Comparison of ENCODE assay signal across 14 mouse cellular contexts in genomic region chr14:57316662-57317600, GRCm38 (mm10).
DNase-seq lines count a peak whose midpoint lies in the region; ATAC-seq lines count a peak whose summit lies in the region.
"Had no signal": no experiment of that assay in that cellular context is flagged by ENCODE, and none has a peak within 500 bp of the region (broad histone marks: within the 10 kb centered on the region; RNA-seq: fewer than 3 reads in every experiment).

No protein-coding gene starts in this region.

- no peaks in the 10 kb centered on the region for H3K36me3 ChIP-seq in forebrain, embryonic 10.5 days (replicated peaks)
- H3K36me3 ChIP-seq in forebrain, embryonic 16.5 days (ENCODE audit: control insufficient read depth, insufficient read depth) = no peaks in the 10 kb centered on the region
- H3K36me3 ChIP-seq in forebrain, embryonic 13.5 days (ENCODE audit: poor library complexity, severe bottlenecking) = no peaks in the 10 kb centered on the region
- H3K36me3 ChIP-seq: hindbrain, embryonic 12.5 days; liver, embryonic 15.5 days had no signal

- peaks cover 24% of the 10 kb centered on the region for H3K4me1 ChIP-seq in forebrain, embryonic 10.5 days
- no peaks in the 10 kb centered on the region for H3K4me1 ChIP-seq in forebrain, embryonic 16.5 days (replicated peaks; ENCODE audit: control insufficient read depth, insufficient read depth, low read length)
- H3K4me1 ChIP-seq in forebrain, embryonic 13.5 days = peaks cover 7% of the 10 kb centered on the region
- H3K4me1 ChIP-seq: hindbrain, embryonic 12.5 days; liver, embryonic 15.5 days had no signal

- H3K9ac ChIP-seq in forebrain, embryonic 16.5 days (replicated peaks; ENCODE audit: low read depth, low read length) = no peak overlapping the region
- no peak overlapping the region for H3K9ac ChIP-seq in forebrain, embryonic 13.5 days
- H3K9ac ChIP-seq: hindbrain, embryonic 12.5 days; liver, embryonic 15.5 days had no signal

- 63% methylated on average over 16 of the region's 16 CpGs for WGBS in forebrain, embryonic 10.5 days
- 67% methylated on average over 16 of the region's 16 CpGs for WGBS in forebrain, embryonic 16.5 days
- WGBS in forebrain, embryonic 13.5 days = 67% methylated on average over 16 of the region's 16 CpGs

- H3K27me3 ChIP-seq in forebrain, embryonic 10.5 days (ENCODE audit: poor library complexity, severe bottlenecking) = no peaks in the 10 kb centered on the region
- no peaks in the 10 kb centered on the region for H3K27me3 ChIP-seq in forebrain, embryonic 16.5 days (replicated peaks; ENCODE audit: control insufficient read depth, insufficient read depth, low read length)
- no peaks in the 10 kb centered on the region for H3K27me3 ChIP-seq in forebrain, embryonic 13.5 days
- H3K27me3 ChIP-seq: hindbrain, embryonic 12.5 days; liver, embryonic 15.5 days; Patski had no signal

- H3K27ac ChIP-seq in forebrain, embryonic 10.5 days = peak overlapping the region; percentile 32
- no peak overlapping the region for H3K27ac ChIP-seq in forebrain, embryonic 16.5 days (ENCODE audit: low read length)
- H3K27ac ChIP-seq in forebrain, embryonic 13.5 days = no peak overlapping the region
- H3K27ac ChIP-seq: liver, embryonic 15.5 days had no signal

- ATAC-seq in forebrain, embryonic 16.5 days = no peak
- no peak for ATAC-seq in forebrain, embryonic 13.5 days
- ATAC-seq: Patski had no signal

- DNase-seq in forebrain, embryonic 10.5 days (ENCODE audit: extremely low spot score, low spot score) = peak; percentile 29
- DNase-seq in right cerebral cortex, adult 18-20 months = peak; percentile 16
- DNase-seq in right cerebral cortex, postnatal 14 days = no peak
- peak; percentile 31 for DNase-seq in embryo, embryonic 10 days (ENCODE audit: low spot score)
- peak; percentile 39 for DNase-seq in retina, postnatal 1 day
- no peak for DNase-seq in thymus, postnatal 10 days (ENCODE audit: low spot score in 2 of 2)
- DNase-seq: cerebellum, adult 11 months; kidney, adult 2 months; thymus, postnatal 36 days had no signal

- no peak overlapping the region for H3K4me3 ChIP-seq in forebrain, embryonic 10.5 days
- H3K4me3 ChIP-seq in forebrain, embryonic 16.5 days (replicated peaks; ENCODE audit: low read length) = no peak overlapping the region
- no peak overlapping the region for H3K4me3 ChIP-seq in forebrain, embryonic 13.5 days
- H3K4me3 ChIP-seq: hindbrain, embryonic 12.5 days; liver, embryonic 15.5 days had no signal

- H3K9me3 ChIP-seq in forebrain, embryonic 10.5 days = no peaks in the 10 kb centered on the region
- no peaks in the 10 kb centered on the region for H3K9me3 ChIP-seq in forebrain, embryonic 16.5 days (ENCODE audit: control insufficient read depth, low read length)
- H3K9me3 ChIP-seq in forebrain, embryonic 13.5 days (replicated peaks) = no peaks in the 10 kb centered on the region
- H3K9me3 ChIP-seq: hindbrain, embryonic 12.5 days; liver, embryonic 15.5 days had no signal

- no peak overlapping the region for H3K4me2 ChIP-seq in forebrain, embryonic 16.5 days (ENCODE audit: low read length)
- no peak overlapping the region for H3K4me2 ChIP-seq in forebrain, embryonic 13.5 days
- H3K4me2 ChIP-seq: hindbrain, embryonic 12.5 days; liver, embryonic 15.5 days had no signal

Comparison
In these comparisons a context has a peak if more than half of its experiments do, and no peak if none do; other contexts are left out.
1. DNase-seq: peak in forebrain, embryonic 10.5 days (single experiment), right cerebral cortex, adult 18-20 months (single experiment), embryo, embryonic 10 days (single experiment) and retina, postnatal 1 day (single experiment); none in right cerebral cortex, postnatal 14 days (single experiment) and thymus, postnatal 10 days (0 of 2).